Comparison of ENCODE assay signal across 9 mouse cellular contexts in the genomic region with DNA sequence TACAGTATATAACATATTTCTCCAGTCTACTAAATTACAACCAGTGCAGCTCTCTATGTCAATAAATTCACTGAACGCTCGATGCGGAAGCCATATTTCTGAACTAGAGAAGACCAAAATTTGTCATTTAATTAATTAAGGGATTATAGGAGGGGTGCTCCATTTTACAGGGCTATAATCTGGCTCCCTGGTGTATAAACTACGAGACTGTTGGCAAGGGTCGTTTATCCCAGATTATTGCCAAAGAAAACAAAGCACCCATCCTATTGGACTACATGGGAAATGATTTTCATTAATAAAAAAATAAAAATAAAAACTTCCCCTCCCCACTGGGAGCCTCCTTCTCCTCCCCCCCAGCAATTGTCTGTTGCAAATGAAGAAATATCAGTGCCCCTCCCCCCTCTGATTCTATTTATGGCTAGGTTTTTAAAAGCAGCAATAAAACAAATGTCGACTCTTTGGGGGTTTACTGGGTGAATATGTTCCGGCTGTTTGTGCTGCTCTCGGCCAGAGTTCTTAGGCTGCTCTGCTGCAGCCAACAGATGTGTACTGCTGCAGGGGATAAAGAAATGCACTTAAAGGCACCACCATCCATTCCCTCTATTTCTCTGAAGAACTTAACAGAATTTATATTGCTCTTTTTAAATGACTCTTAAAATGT. TPM values are rescaled to one million over a fixed set of nuclear protein-coding genes. Genes with fewer than 3 reads are reported as not detected.
A peak's percentile ranks its signal among the peaks of the same experiment; 100 is the strongest.
DNase-seq lines count a peak whose midpoint lies in the region; ATAC-seq and TF ChIP-seq lines count a peak whose summit lies in the region.
"Had no signal": no experiment of that assay in that cellular context is flagged by ENCODE, and none has a peak within 500 bp of the region (broad histone marks: within the 10 kb centered on the region; RNA-seq: fewer than 3 reads in every experiment).

No protein-coding gene starts in this region.

- ATAC-seq in heart, embryonic 12.5 days (ENCODE audit: insufficient number of reproducible peaks, low FRiP score), result no peak
- ATAC-seq in intestine, postnatal 0 days, result no peak
- no peak for ATAC-seq in midbrain, embryonic 14.5 days (ENCODE audit: low FRiP score, low TSS enrichment)
- ATAC-seq in erythroblast, adult 5-6 weeks (replicated peaks; ENCODE audit: low FRiP score, poor library complexity, severe bottlenecking), result no peak

- peak; percentile 24 to 31 for DNase-seq in heart, adult 9 months (ENCODE audit: low spot score in 2 of 2)
- DNase-seq in heart, embryonic 10.5 days (ENCODE audit: low spot score), result no peak
- peak; percentile 42 for DNase-seq in midbrain, embryonic 14.5 days
- no peak for DNase-seq in urinary bladder, postnatal 36 days (ENCODE audit: low spot score in 2 of 2)

- H3K4me2 ChIP-seq in heart, embryonic 12.5 days, result no peak overlapping the region; the same call in 1 of the 2 replicates
- 0 out of 2 replicates have a peak overlapping the region, but pooled peaks have one; percentile 21 for H3K4me2 ChIP-seq in intestine, postnatal 0 days (replicated peaks; ENCODE audit: low read depth)
- peak overlapping the region; percentile 26 for H3K4me2 ChIP-seq in midbrain, embryonic 14.5 days (ENCODE audit: low read length)

- no peak for TF ChIP-seq CTCF in intestine, postnatal 0 days (IDR thresholded peaks at IDR 0.05; ENCODE audit: low read depth)

- 80% methylated on average over 8 of the region's 8 CpGs for WGBS in heart, embryonic 10.5 days
- 68% methylated on average over 8 of the region's 8 CpGs for WGBS in heart, embryonic 12.5 days
- 36% methylated on average over 8 of the region's 8 CpGs for WGBS in intestine, postnatal 0 days
- 42% methylated on average over 8 of the region's 8 CpGs for WGBS in midbrain, embryonic 14.5 days

- no peaks in the 10 kb centered on the region for H3K27me3 ChIP-seq in heart, embryonic 10.5 days (ENCODE audit: insufficient read depth, poor library complexity, severe bottlenecking)
- no peaks in the 10 kb centered on the region for H3K27me3 ChIP-seq in heart, embryonic 12.5 days (replicated peaks)
- H3K27me3 ChIP-seq in intestine, postnatal 0 days (replicated peaks; ENCODE audit: control insufficient read depth, insufficient read depth, low read length), result no peaks in the 10 kb centered on the region
- H3K27me3 ChIP-seq in midbrain, embryonic 14.5 days (ENCODE audit: control insufficient read depth, insufficient read depth, low read length), result no peaks in the 10 kb centered on the region
- H3K27me3 ChIP-seq: megakaryocyte, embryonic 14.5 days had no signal

- no peaks in the 10 kb centered on the region for H3K4me1 ChIP-seq in heart, embryonic 10.5 days
- peaks cover 5% of the 10 kb centered on the region for H3K4me1 ChIP-seq in heart, embryonic 12.5 days (replicated peaks)
- no peaks in the 10 kb centered on the region for H3K4me1 ChIP-seq in intestine, postnatal 0 days (replicated peaks; ENCODE audit: control insufficient read depth, insufficient read depth, low read length)
- peaks cover 9% of the 10 kb centered on the region; the same call in 1 of the 2 replicates for H3K4me1 ChIP-seq in midbrain, embryonic 14.5 days (ENCODE audit: control insufficient read depth, insufficient read depth, low read length)
- H3K4me1 ChIP-seq: megakaryocyte, embryonic 14.5 days had no signal

- no peak overlapping the region for H3K27ac ChIP-seq in heart, embryonic 10.5 days
- H3K27ac ChIP-seq in heart, embryonic 12.5 days (ENCODE audit: poor library complexity, severe bottlenecking), result no peak overlapping the region
- H3K27ac ChIP-seq in intestine, postnatal 0 days (ENCODE audit: low read depth, low read length), result no peak overlapping the region
- H3K27ac ChIP-seq in midbrain, embryonic 14.5 days (replicated peaks; ENCODE audit: low read depth, low read length), result no peak overlapping the region

- no peaks in the 10 kb centered on the region for H3K9me3 ChIP-seq in heart, embryonic 10.5 days
- no peaks in the 10 kb centered on the region for H3K9me3 ChIP-seq in heart, embryonic 12.5 days (replicated peaks)
- no peaks in the 10 kb centered on the region for H3K9me3 ChIP-seq in intestine, postnatal 0 days (ENCODE audit: control insufficient read depth)
- no peaks in the 10 kb centered on the region for H3K9me3 ChIP-seq in midbrain, embryonic 14.5 days (ENCODE audit: control insufficient read depth, low read length)
- H3K9me3 ChIP-seq: G1E; megakaryocyte, embryonic 14.5 days had no signal

- H3K36me3 ChIP-seq in heart, embryonic 10.5 days, result 0 out of 2 replicates have a peak, but pooled peaks cover 4% of the 10 kb centered on the region
- H3K36me3 ChIP-seq in heart, embryonic 12.5 days, result peaks cover 7% of the 10 kb centered on the region
- peaks cover 3% of the 10 kb centered on the region; the same call in 1 of the 2 replicates for H3K36me3 ChIP-seq in intestine, postnatal 0 days (ENCODE audit: control insufficient read depth, insufficient read depth)
- H3K36me3 ChIP-seq in midbrain, embryonic 14.5 days (ENCODE audit: control insufficient read depth, insufficient read depth, low read length), result no peaks in the 10 kb centered on the region

- H3K4me3 ChIP-seq in heart, embryonic 10.5 days, result no peak overlapping the region
- no peak overlapping the region for H3K4me3 ChIP-seq in heart, embryonic 12.5 days
- no peak overlapping the region for H3K4me3 ChIP-seq in intestine, postnatal 0 days (ENCODE audit: low read depth, low read length)
- H3K4me3 ChIP-seq in midbrain, embryonic 14.5 days (replicated peaks; ENCODE audit: low read depth, low read length), result no peak overlapping the region
- H3K4me3 ChIP-seq: megakaryocyte, embryonic 14.5 days had no signal

- H3K9ac ChIP-seq in heart, embryonic 12.5 days, result 0 out of 2 replicates have a peak overlapping the region, but pooled peaks have one; percentile 28
- H3K9ac ChIP-seq in intestine, postnatal 0 days (ENCODE audit: low read depth, low read length), result no peak overlapping the region
- H3K9ac ChIP-seq in midbrain, embryonic 14.5 days (replicated peaks; ENCODE audit: low read length), result 0 out of 2 replicates have a peak overlapping the region, but pooled peaks have one; percentile 29

RNA-seq across cellular contexts. Expression of a gene that starts 30.7 kb away (rescaled TPM):
- 0.42 TPM in 1 of 2 replicates, not detected in the other for polyA plus RNA-seq in heart, embryonic 10.5 days (2016; fragmentation: Nextera tagmentation; extraction: Ambion mirVana)
- polyA plus RNA-seq in heart, embryonic 12.5 days (2016; fragmentation: Nextera tagmentation; extraction: Ambion mirVana), result not detected in 2 replicates
- polyA plus RNA-seq in intestine, postnatal 0 days (2015; fragmentation: Nextera tagmentation; extraction: Ambion mirVana), result not detected in 2 replicates
- not detected in 2 replicates for polyA plus RNA-seq in midbrain, embryonic 14.5 days (2014; fragmentation: Nextera tagmentation; extraction: Ambion mirVana)
- not detected in 2 replicates for total RNA-seq in erythroblast, adult 5-6 weeks (2015; ENCODE audit: low replicate concordance)
- total RNA-seq in erythroblast, adult 5-6 weeks (2017; ENCODE audit: low replicate concordance), result not detected in 2 replicates
- total RNA-seq: G1E had no signal
- polyA plus RNA-seq: G1E had no signal

RNA-seq across cellular contexts. Expression of a gene that starts 31.1 kb away (rescaled TPM):
- 24.3 and 26.6 TPM in 2 replicates for polyA plus RNA-seq in heart, embryonic 10.5 days (2016; fragmentation: Nextera tagmentation; extraction: Ambion mirVana)
- polyA plus RNA-seq in heart, embryonic 12.5 days (2016; fragmentation: Nextera tagmentation; extraction: Ambion mirVana), result 31.0 and 32.5 TPM in 2 replicates
- 15.0 and 17.1 TPM in 2 replicates for polyA plus RNA-seq in intestine, postnatal 0 days (2015; fragmentation: Nextera tagmentation; extraction: Ambion mirVana)
- 13.0 and 13.2 TPM in 2 replicates for polyA plus RNA-seq in midbrain, embryonic 14.5 days (2014; fragmentation: Nextera tagmentation; extraction: Ambion mirVana)
- 43.9 and 44.4 TPM in 2 replicates for total RNA-seq in erythroblast, adult 5-6 weeks (2015; ENCODE audit: low replicate concordance)
- total RNA-seq in erythroblast, adult 5-6 weeks (2017; ENCODE audit: low replicate concordance), result 19.9 and 21.7 TPM in 2 replicates

Comparison
In these comparisons a context has a peak if more than half of its experiments do, and no peak if none do; other contexts are left out.
1. DNase-seq: peak in heart, adult 9 months (2 of 2) and midbrain, embryonic 14.5 days (single experiment); none in heart, embryonic 10.5 days (single experiment) and urinary bladder, postnatal 36 days (0 of 2).